Mouse (Mus musculus) ES-E14 (cell line): ENCODE measurements at regions not wholly inside any gene's neighbourhood (a gene's known extent, or its start where the extent isn't known, plus 50 kb on each side); places are given as distances from the start of the nearest gene placed in this dataset.
A peak's percentile ranks its signal among the peaks of the same experiment; 100 is the strongest.

ENCODE experiments used
- CHD2 ChIP-seq: IDR thresholded peaks from 2 replicates; pipeline ENCODE4 v1.6.1; 2014; ENCODE audit warnings: mild to moderate bottlenecking, low read depth, low read length, inconsistent platforms
- ZC3H11A ChIP-seq: IDR thresholded peaks from 2 replicates; pipeline ENCODE4 v1.6.1; 2012; ENCODE audit warnings: low read depth, mild to moderate bottlenecking, inconsistent platforms, low read length, borderline replicate concordance
- ZNF384 ChIP-seq: IDR thresholded peaks from 2 replicates; pipeline ENCODE4 v1.6.1; 2012; ENCODE audit warnings: low read depth, low read length, inconsistent platforms

DNA sequence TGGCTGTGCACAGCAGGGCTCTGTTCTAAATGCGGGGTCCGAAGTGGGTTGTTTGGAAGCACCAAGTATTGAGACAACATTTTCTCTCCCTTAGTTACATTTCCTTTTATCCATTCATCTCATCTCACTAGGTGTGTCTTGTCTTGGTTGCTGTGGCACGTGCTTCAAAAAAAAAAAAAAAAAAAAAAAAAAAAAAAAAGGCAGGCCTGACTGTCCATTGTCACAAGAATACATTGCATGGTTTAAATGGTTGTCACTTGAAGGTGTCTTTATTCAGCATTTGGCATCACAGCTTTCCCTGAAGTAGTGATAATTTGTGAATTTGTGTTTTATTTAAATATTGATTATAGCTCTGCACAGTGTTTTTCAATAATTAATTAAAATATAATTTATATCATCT is 211.9 kb downstream of the Fgf9 start:
- TF ChIP-seq ZC3H11A (no peak), ZNF384 (peak; percentile 79), CHD2 (no peak)
